Mouse (Mus musculus): ENCODE data around the gene B4galnt3.
A peak's percentile ranks its signal among the peaks of the same experiment; 100 is the strongest.

Gene B4galnt3

GRCm38 (mm10) chr6:120222669-120223068, 71.7 kb downstream of the B4galnt3 start:
- peak; percentile 42 for DNase-seq (ENCODE audit: extremely low spot score, low spot score)

GRCm38 (mm10) chr6:120219281-120219680, 75.1 kb downstream of the B4galnt3 start:
- no peak for DNase-seq (ENCODE audit: extremely low spot score, low spot score)

- no peak for DNase-seq (ENCODE audit: extremely low spot score, low spot score)
Observed at GRCm38 (mm10) chr6:120216702-120217101, 77.7 kb downstream of the B4galnt3 start.

GRCm38 (mm10) chr6:120211536-120211935, 82.8 kb downstream of the B4galnt3 start:
- DNase-seq (ENCODE audit: extremely low spot score, low spot score) = no peak

- no peak for DNase-seq (ENCODE audit: extremely low spot score, low spot score)
Observed at GRCm38 (mm10) chr6:120206586-120206985, 87.8 kb downstream of the B4galnt3 start.

- DNase-seq (ENCODE audit: extremely low spot score, low spot score) = no peak
Observed at GRCm38 (mm10) chr6:120202406-120202805, 92.0 kb downstream of the B4galnt3 start.

GRCm38 (mm10) chr6:120201956-120202355, 92.4 kb downstream of the B4galnt3 start:
- no peak for DNase-seq (ENCODE audit: extremely low spot score, low spot score)

- peak; percentile 33 for DNase-seq (ENCODE audit: extremely low spot score, low spot score)
Observed at GRCm38 (mm10) chr6:120199638-120200394, 94.5 kb downstream of the B4galnt3 start.

GRCm38 (mm10) chr6:120197964-120198363, 96.4 kb downstream of the B4galnt3 start:
- DNase-seq (ENCODE audit: extremely low spot score, low spot score) = peak; percentile 87

GRCm38 (mm10) chr6:120196837-120197236, 97.5 kb downstream of the B4galnt3 start:
- DNase-seq (ENCODE audit: extremely low spot score, low spot score) = no peak

GRCm38 (mm10) chr6:120194963-120195362, 99.4 kb downstream of the B4galnt3 start:
- DNase-seq (ENCODE audit: extremely low spot score, low spot score) = no peak

GRCm38 (mm10) chr6:120194305-120194704, 100.1 kb downstream of the B4galnt3 start:
- DNase-seq (ENCODE audit: extremely low spot score, low spot score) = no peak

GRCm38 (mm10) chr6:120193793-120194192, 100.6 kb downstream of the B4galnt3 start:
- no peak for DNase-seq (ENCODE audit: extremely low spot score, low spot score)

GRCm38 (mm10) chr6:120193174-120193573, 101.2 kb downstream of the B4galnt3 start:
- DNase-seq (ENCODE audit: extremely low spot score, low spot score) = peak; percentile 57

- peak; percentile 46 for DNase-seq (ENCODE audit: extremely low spot score, low spot score)
Observed at GRCm38 (mm10) chr6:120192211-120192870, 102.0 kb downstream of the B4galnt3 start.

GRCm38 (mm10) chr6:120191396-120192170, 102.8 kb downstream of the B4galnt3 start:
- DNase-seq (ENCODE audit: extremely low spot score, low spot score) = no peak

GRCm38 (mm10) chr6:120190912-120191311, 103.4 kb downstream of the B4galnt3 start:
- no peak for DNase-seq (ENCODE audit: extremely low spot score, low spot score)

GRCm38 (mm10) chr6:120190365-120190764, 104.0 kb downstream of the B4galnt3 start:
- DNase-seq (ENCODE audit: extremely low spot score, low spot score) = no peak

- no peak for DNase-seq (ENCODE audit: extremely low spot score, low spot score)
Observed at GRCm38 (mm10) chr6:120189287-120189686, 105.1 kb downstream of the B4galnt3 start.

GRCm38 (mm10) chr6:120188376-120189235, 105.8 kb downstream of the B4galnt3 start:
- peak; percentile 56 for DNase-seq (ENCODE audit: extremely low spot score, low spot score)

GRCm38 (mm10) chr6:120187587-120188176, 106.7 kb downstream of the B4galnt3 start:
- peak; percentile 59 for DNase-seq (ENCODE audit: extremely low spot score, low spot score)
